Comparison of ENCODE assay signal across 16 mouse cellular contexts in the genomic region with DNA sequence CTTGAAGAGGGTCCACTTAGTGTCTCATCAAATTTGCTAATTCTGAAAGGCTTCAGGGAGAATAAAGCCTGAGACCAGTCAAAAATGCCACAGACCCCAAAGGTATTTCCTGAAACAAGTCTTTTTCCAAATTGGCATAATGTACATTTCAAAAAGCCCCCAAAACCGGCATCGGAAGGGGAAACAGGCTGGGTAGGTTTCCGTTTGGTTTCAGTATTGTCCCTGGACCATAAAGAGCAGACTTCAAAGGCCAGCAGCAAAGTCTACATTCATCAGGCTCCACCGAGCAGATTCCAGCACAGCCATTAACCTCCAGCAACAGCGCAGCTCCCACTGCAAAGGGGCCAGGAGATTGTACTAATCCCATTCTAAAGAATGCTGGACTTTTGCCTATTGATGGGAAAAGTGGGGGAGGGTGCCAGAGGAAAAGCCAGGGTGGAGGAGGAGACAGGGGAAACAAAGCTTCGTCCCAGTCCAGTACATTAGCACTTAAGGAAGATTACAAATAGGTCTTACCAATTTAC. TPM values are rescaled to one million over a fixed set of nuclear protein-coding genes. Genes with fewer than 3 reads are reported as not detected.
DNase-seq lines count a peak whose midpoint lies in the region; ATAC-seq and TF ChIP-seq lines count a peak whose summit lies in the region.
"Had no signal": no experiment of that assay in that cellular context is flagged by ENCODE, and none has a peak within 500 bp of the region (broad histone marks: within the 10 kb centered on the region; RNA-seq: fewer than 3 reads in every experiment).

No protein-coding gene starts in this region.

- 8% methylated on average over 6 of the region's 6 CpGs for WGBS in forebrain, embryonic 10.5 days
- 5% methylated on average over 6 of the region's 6 CpGs for WGBS in forebrain, embryonic 13.5 days
- WGBS in kidney, embryonic 16.5 days: 11% methylated on average over 6 of the region's 6 CpGs
- 31% methylated on average over 6 of the region's 6 CpGs for WGBS in embryonic facial prominence, embryonic 15.5 days

- H3K36me3 ChIP-seq in forebrain, embryonic 10.5 days (replicated peaks): peaks cover 80% of the 10 kb centered on the region
- H3K36me3 ChIP-seq in forebrain, embryonic 13.5 days (ENCODE audit: poor library complexity, severe bottlenecking): peaks cover 21% of the 10 kb centered on the region; the same call in 1 of the 2 replicates
- H3K36me3 ChIP-seq in kidney, embryonic 16.5 days (ENCODE audit: insufficient read depth, low read length): peaks cover 47% of the 10 kb centered on the region
- H3K36me3 ChIP-seq in ES-Bruce4 (ENCODE audit: control insufficient read depth, insufficient read depth, low read length, poor library complexity, severe bottlenecking): no peaks in the 10 kb centered on the region
- peaks cover 41% of the 10 kb centered on the region for H3K36me3 ChIP-seq in embryonic facial prominence, embryonic 15.5 days

- peak; percentile 66 for DNase-seq in forebrain, embryonic 10.5 days (ENCODE audit: extremely low spot score, low spot score)
- DNase-seq in kidney, adult 18-20 months: no peak
- no peak for DNase-seq in cerebellum, adult 9-10 months
- DNase-seq in adrenal gland, adult 2 months: no peak
- DNase-seq: adrenal gland, adult 8-10 months; cerebellum, postnatal 10 days; heart, postnatal 14 days; liver; thymus, postnatal 36 days had no signal

- TF ChIP-seq CTCF in ES-Bruce4 (IDR thresholded peaks at IDR 0.05; ENCODE audit: low read depth, low read length): no peak

- no peak overlapping the region for H3K4me2 ChIP-seq in forebrain, embryonic 13.5 days
- no peak overlapping the region for H3K4me2 ChIP-seq in kidney, embryonic 16.5 days (replicated peaks; ENCODE audit: low read depth, low read length)
- no peak overlapping the region for H3K4me2 ChIP-seq in embryonic facial prominence, embryonic 15.5 days (replicated peaks)
- H3K4me2 ChIP-seq: lung, embryonic 15.5 days had no signal

- no peak for ATAC-seq in forebrain, embryonic 13.5 days
- ATAC-seq in kidney, embryonic 16.5 days (ENCODE audit: low FRiP score, low TSS enrichment): peak; percentile 43; the same call in 1 of the 2 replicates
- no peak for ATAC-seq in embryonic facial prominence, embryonic 15.5 days (ENCODE audit: insufficient number of reproducible peaks, low FRiP score, low TSS enrichment, low read depth)
- ATAC-seq: inflammation-experienced regulatory T-cells, adult 6 months had no signal

- peaks cover 11% of the 10 kb centered on the region; the same call in 1 of the 2 replicates for H3K27me3 ChIP-seq in forebrain, embryonic 10.5 days (ENCODE audit: poor library complexity, severe bottlenecking)
- H3K27me3 ChIP-seq in forebrain, embryonic 13.5 days: peaks cover 10% of the 10 kb centered on the region; the same call in 1 of the 2 replicates
- H3K27me3 ChIP-seq in kidney, embryonic 16.5 days (ENCODE audit: insufficient read depth, low read length): no peaks in the 10 kb centered on the region
- no peaks in the 10 kb centered on the region for H3K27me3 ChIP-seq in ES-Bruce4 (ENCODE audit: control insufficient read depth, insufficient read depth, low read length, poor library complexity, severe bottlenecking)
- no peaks in the 10 kb centered on the region for H3K27me3 ChIP-seq in embryonic facial prominence, embryonic 15.5 days
- H3K27me3 ChIP-seq: lung, embryonic 15.5 days had no signal

- no peak for TF ChIP-seq POLR2A in ES-Bruce4 (IDR thresholded peaks at IDR 0.05; ENCODE audit: insufficient read depth, low read length)

- H3K9me3 ChIP-seq in forebrain, embryonic 10.5 days: no peaks in the 10 kb centered on the region
- H3K9me3 ChIP-seq in forebrain, embryonic 13.5 days (replicated peaks): no peaks in the 10 kb centered on the region
- H3K9me3 ChIP-seq in kidney, embryonic 16.5 days (ENCODE audit: low read length): no peaks in the 10 kb centered on the region
- H3K9me3 ChIP-seq in ES-Bruce4 (replicated peaks; ENCODE audit: control insufficient read depth, insufficient read depth, low read length, poor library complexity, severe bottlenecking): no peaks in the 10 kb centered on the region
- H3K9me3 ChIP-seq in embryonic facial prominence, embryonic 15.5 days (replicated peaks): no peaks in the 10 kb centered on the region
- H3K9me3 ChIP-seq: lung, embryonic 15.5 days had no signal

- no peak overlapping the region for H3K4me3 ChIP-seq in forebrain, embryonic 10.5 days
- no peak overlapping the region for H3K4me3 ChIP-seq in forebrain, embryonic 13.5 days
- H3K4me3 ChIP-seq in kidney, embryonic 16.5 days (ENCODE audit: low read length): no peak overlapping the region
- no peak overlapping the region for H3K4me3 ChIP-seq in ES-Bruce4 (ENCODE audit: low read depth, low read length)
- no peak overlapping the region for H3K4me3 ChIP-seq in embryonic facial prominence, embryonic 15.5 days (replicated peaks)
- H3K4me3 ChIP-seq: erythroblast, embryonic 14.5 days; lung, embryonic 15.5 days had no signal

- H3K4me1 ChIP-seq in forebrain, embryonic 10.5 days: peaks cover 76% of the 10 kb centered on the region
- H3K4me1 ChIP-seq in forebrain, embryonic 13.5 days: peaks cover 47% of the 10 kb centered on the region
- peaks cover 56% of the 10 kb centered on the region for H3K4me1 ChIP-seq in kidney, embryonic 16.5 days (ENCODE audit: insufficient read depth, low read length)
- peaks cover 10% of the 10 kb centered on the region for H3K4me1 ChIP-seq in ES-Bruce4 (ENCODE audit: control insufficient read depth, insufficient read depth, low read length)
- peaks cover 25% of the 10 kb centered on the region for H3K4me1 ChIP-seq in embryonic facial prominence, embryonic 15.5 days
- H3K4me1 ChIP-seq: lung, embryonic 15.5 days had no signal

- H3K27ac ChIP-seq in forebrain, embryonic 10.5 days: peak overlapping the region; percentile 81
- H3K27ac ChIP-seq in forebrain, embryonic 13.5 days: no peak overlapping the region
- H3K27ac ChIP-seq in kidney, embryonic 16.5 days (ENCODE audit: low read length): peak overlapping the region; percentile 62
- peak overlapping the region; percentile 91 for H3K27ac ChIP-seq in ES-Bruce4 (ENCODE audit: insufficient read depth, low read length)
- peak overlapping the region; percentile 63 for H3K27ac ChIP-seq in embryonic facial prominence, embryonic 15.5 days (replicated peaks)
- H3K27ac ChIP-seq: lung, embryonic 15.5 days had no signal

- H3K9ac ChIP-seq in forebrain, embryonic 13.5 days: no peak overlapping the region
- H3K9ac ChIP-seq in kidney, embryonic 16.5 days (replicated peaks; ENCODE audit: low read length): no peak overlapping the region
- no peak overlapping the region for H3K9ac ChIP-seq in ES-Bruce4 (ENCODE audit: low read depth, poor library complexity, severe bottlenecking)
- no peak overlapping the region for H3K9ac ChIP-seq in embryonic facial prominence, embryonic 15.5 days
- H3K9ac ChIP-seq: lung, embryonic 15.5 days had no signal

- 0 out of 2 replicates have a peak, but pooled peaks have one; percentile 27 for TF ChIP-seq EP300 in ES-Bruce4 (IDR thresholded peaks at IDR 0.05; ENCODE audit: insufficient read depth, low read depth, low read length)

RNA-seq across cellular contexts. Expression of a gene that starts 17.2 kb away (rescaled TPM):
- polyA plus RNA-seq in forebrain, embryonic 10.5 days (2016; fragmentation: Nextera tagmentation; extraction: Ambion mirVana): 18.9 and 20.4 TPM in 2 replicates
- polyA plus RNA-seq in forebrain, embryonic 13.5 days (2015; fragmentation: Nextera tagmentation; extraction: Ambion mirVana): 10.6 and 12.3 TPM in 2 replicates
- 37.9 and 49.2 TPM in 2 replicates for polyA plus RNA-seq in kidney, embryonic 16.5 days (2015; fragmentation: Nextera tagmentation; extraction: Ambion mirVana)
- 10.3 and 11.4 TPM in 2 replicates for polyA plus RNA-seq in ES-Bruce4 (2011; ENCODE audit: insufficient read depth, insufficient read length, low read depth, missing spikeins)
- polyA plus RNA-seq in embryonic facial prominence, embryonic 15.5 days (2015; fragmentation: Nextera tagmentation; extraction: Ambion mirVana): 30.9 and 32.2 TPM in 2 replicates
- 10 to 100 TPM in 1 of 2 experiments, 1 to 10 TPM in 1; 9.7 to 12.3 TPM for total RNA-seq in adrenal gland, adult 2 months (2021)
- 2.8 and 3.6 TPM in 2 replicates for polyA plus RNA-seq in adrenal gland, adult 2 months (2012; rRNA removed)
- polyA plus RNA-seq: erythroblast, embryonic 14.5 days had no signal
